Mouse (Mus musculus) cerebellum, adult 8-10 months (tissue): ENCODE measurements around the gene Ahcyl2.

Experiments
- DNase-seq: peaks from one replicate; pipeline ENCODE4 v3.0.0; 2022

The Ahcyl2 gene

DNA sequence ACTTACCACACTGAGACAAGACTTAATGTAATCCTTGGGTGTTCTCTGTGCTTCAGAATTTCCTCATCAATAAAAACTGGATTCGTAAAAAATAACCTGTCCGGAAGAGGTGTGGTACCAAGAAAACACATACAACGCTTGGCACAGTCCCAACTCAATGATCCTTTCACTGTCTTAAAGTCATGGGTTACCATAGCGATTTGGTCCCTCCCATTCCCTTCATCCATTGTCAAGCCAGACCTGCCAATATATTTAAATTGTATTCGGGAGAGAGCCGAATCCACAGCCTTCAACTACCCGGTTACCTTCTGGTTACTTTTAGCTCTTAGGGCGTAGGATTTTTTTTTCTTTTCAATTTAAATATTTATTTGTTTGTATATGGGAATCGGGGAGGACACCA lies 148.0 kb downstream of the Ahcyl2 start:
- DNase-seq: no peak

DNA sequence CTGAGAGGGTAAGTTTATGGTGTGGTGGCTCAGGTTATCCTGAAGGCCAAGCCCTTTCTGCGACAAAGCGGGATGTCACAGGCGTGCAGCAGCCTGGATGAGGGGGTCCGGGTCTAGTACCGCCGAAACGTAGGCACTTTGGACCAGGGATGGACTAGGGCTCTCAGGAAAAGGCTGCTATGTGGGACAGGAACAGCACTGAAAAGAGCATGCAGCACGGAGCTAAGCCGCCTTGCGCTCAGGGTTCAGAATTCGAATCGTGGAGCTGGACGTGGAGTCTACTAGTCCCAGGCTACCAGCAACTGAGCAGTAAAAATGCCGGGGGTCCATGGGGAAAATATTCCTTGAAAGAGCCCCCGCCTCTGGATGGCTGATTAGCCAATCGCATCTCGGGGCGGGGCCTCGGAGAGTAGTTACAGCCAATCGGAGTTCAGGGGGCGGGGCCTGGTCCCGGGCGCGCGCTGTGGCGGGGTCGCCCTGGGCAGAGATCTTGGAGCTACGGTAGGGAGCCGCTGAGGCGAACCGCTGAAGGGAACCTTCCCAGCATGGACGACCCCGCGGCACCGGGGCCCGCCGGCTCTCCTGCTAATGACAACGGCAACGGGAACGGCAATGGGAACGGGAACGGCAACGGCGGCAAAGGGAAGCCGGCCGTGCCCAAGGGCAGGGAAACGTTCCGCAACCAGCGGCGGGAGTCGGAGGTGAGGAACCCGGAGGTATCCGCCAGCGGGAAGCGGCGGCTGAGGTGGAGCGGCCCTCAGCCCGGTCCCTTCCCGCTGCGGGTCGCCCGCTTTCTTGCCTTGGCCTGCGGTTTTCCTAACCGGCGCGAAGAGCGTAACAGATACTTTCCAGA lies 148.9 kb downstream of the Ahcyl2 start, which contains the start of gene Strip2:
Gene Strip2 (plus strand): TSS at position 483 of the 853 bp plus-strand sequence.
- DNase-seq: peak; percentile 94

DNA sequence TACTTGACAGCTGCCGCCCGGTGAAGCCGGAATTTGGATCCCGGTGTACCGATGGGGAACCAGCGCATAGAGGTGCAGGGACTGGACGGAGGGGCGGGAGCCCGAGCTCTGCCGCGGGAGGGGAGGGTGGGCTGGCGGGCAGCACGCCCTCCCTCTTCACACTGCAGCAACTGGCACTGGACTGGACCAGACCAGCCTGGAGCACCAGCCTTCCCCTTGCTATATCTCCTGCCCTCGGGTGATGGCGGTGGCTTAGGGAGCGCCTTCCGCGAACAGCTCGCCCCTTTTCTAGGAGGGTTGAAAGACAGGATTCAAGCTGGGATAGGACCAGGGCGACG lies 149.5 kb downstream of the Ahcyl2 start:
- DNase-seq: peak; percentile 46

DNA sequence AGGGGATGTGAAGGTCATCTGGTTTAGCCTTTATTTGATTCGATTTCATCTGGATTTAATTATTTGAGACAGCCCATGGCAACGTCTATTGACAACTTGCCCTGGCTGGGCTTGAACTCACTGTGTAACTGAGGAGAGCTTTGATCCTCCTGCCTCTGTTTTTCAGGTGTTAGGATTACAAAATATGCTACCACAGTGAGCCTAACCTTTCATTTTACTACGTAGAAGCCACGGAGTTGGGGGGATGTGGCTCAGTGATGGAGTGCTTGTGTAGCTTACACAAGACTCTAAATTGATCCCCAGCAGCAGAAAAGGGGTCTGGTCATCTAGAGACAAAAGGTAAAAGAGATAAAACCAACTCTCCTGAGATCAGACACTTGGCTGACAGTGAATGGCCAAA lies 150.1 kb downstream of the Ahcyl2 start:
- DNase-seq: no peak

DNA sequence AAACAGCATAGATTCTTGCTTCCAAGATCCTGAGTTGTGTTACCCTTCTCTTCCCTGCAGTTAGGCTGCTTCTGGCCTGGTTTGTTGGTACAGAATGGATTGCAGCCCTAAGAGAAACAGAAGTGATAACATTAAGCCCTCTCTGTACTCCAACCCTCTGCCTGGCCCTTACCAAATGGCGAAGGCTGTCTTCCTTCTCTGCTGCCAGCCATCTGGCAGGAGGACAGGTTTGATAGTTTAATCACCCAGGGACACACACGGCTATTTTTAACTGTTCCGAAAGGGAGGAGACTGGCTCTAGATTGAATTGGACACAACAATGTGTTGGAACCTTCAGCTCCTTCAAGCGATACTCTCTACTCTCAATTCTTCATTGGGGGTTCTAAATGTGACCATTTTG lies 155.7 kb downstream of the Ahcyl2 start:
- DNase-seq: peak; percentile 66

DNA sequence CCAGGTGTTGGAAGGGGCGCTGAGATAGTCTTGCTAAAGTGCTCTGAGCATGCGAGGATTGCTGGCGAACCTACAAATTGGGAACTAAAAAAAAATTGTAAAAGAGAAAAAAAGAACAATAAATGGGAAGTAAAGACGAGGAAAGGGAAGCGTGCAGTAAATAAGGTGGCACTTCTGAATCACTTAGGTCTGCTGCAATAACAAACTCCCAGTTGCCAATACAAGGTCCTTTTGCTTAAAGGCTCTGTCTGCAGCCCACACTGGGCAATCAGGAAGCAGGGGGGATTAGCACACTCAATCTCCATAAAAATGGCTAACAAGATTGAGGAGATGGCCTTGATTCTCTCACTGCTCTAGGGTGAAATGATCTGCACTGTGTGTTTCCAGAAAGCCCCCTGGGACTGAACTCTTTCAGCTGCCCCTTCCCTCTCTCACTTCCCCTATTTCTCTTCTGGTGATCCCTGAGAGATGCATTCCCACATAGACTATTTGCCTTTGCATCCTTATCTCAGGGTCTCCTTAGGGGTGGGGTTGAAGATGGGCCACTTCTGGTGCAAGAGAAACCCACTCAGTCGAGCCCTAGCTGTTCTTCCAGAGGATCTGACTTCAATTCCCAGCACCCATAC lies 157.9 kb downstream of the Ahcyl2 start:
- no peak for DNase-seq

DNA sequence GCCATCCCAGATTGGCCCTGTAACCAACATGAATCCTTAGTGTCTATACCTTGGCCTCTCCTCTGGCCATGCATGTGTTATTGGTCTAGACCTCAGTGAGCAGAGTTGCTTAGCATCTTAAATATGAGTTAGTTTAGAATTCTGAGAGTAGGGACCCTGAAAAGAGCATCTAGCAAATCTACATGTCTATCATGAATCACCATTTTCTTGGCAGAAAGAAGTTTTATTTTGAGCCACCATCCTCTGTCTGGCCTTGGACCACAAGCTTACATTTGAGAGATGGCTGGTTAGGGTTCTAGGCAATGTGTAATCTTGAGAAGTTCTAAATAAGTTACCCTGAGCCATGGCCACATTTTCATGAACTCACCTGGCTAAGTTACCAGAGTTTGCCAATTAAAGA lies 162.3 kb downstream of the Ahcyl2 start:
- no peak for DNase-seq

DNA sequence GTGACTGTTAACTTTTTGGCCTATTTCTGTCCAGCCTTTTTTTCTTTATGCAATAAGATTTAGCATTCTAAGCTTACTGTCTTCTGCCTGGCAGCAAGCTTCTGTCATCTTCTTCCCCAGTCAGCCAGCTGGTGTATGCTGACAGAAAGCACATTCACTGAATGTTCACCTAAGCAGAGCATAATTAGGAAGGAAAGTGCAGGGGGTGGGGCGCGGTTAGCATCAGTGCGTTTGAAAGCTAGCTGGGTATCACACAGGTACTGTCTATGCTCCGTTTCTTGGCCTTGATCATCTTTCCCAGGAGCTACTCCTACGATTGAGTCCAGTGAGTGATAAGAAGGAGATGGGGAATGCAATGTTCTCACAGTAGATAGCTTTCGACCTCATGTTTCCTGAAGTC lies 162.9 kb downstream of the Ahcyl2 start:
- no peak for DNase-seq

DNA sequence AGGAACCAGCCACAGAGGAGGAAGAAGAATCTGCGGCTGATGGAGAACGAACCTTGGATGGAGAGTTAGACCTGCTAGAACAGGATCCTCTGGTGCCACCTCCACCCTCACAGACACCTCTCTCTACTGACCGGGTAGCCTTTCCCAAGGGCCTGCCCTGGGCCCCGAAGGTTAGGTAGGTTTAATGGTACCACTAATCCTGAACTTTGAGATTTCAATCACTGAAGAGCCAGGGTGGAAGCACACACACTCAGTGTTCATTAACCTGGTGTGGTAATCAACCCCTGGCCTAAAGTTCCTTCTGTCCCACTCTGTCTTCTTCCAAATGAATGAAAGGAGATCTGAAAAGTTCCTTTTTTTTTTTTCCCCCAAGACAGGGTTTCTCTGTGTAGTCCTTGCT lies 163.4 kb downstream of the Ahcyl2 start:
- DNase-seq: no peak

DNA sequence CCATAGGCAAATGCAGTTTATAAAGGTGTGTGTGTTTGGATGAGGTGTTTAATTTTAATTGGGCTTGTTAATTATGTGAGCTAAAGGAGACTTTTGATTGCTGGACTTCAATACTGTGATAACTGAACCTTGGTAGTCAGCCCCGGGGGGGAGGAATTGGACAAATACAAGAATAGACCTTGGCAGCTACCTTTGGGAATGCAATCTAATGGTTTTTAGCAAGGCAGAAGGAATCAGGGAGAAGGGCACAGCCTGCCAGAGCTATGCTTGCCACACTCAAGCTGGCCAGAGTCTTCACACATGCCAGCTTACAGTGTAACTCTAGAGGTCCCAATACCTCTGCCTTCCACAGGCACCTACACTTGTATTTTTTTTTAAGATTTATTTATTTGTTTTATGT lies 167.9 kb downstream of the Ahcyl2 start:
- DNase-seq: no peak

DNA sequence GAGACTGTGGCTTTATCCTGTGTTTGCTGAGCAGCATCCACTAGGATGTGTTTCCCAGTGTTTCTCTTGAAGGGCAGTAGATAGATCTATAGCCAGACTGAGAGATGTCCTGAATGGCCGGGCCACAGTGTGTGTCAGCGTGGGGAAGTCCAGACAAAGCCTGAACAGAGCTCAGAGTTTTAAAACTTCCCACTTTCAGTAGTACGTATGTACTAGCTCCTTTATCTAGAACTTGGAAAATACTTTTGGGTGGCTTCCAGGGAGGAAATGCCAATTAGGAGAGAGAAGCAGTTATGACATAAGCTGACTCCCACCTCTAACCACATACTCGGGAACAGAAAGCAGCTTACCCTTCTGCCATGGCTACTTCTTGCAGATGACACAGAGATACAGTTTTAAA lies 172.6 kb downstream of the Ahcyl2 start:
- DNase-seq: no peak

DNA sequence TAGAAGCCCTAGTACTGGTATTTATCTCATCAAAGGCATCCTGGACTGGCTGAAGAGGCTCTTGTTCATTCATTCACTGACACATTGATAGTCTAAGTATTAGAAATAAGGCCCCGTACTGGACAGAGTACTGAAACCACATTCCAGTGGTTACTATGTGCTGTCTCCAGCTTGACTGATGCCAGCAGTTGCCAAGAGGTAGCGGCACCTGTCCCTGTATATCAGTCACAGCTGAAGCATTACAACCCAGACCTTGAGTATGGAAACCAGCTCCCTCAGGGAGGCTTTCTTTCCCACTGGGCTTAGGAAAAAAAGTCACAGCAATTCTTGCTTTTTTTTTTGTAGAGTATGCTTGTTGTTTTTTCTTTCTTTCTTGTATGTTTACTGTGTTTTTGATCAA lies 173.2 kb downstream of the Ahcyl2 start:
- no peak for DNase-seq

DNA sequence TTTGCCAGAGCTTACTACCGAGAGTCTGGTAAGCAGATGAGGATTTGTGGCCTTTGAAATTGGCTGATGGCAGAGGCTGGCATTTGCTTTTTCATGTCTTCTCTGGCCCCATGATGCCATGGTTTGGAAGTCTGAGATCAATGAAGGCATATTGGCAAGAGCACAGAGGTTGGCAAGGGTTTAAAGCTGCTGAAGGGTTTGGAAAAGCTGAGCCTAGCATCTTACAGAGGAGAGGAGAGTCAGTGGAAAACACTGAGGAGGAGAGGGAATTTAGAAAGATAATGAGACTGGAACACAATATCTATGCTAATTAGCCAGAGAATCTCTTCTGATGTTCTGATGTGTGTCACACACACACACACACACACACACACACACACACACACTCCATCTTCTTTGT lies 176.7 kb downstream of the Ahcyl2 start:
- no peak for DNase-seq

DNA sequence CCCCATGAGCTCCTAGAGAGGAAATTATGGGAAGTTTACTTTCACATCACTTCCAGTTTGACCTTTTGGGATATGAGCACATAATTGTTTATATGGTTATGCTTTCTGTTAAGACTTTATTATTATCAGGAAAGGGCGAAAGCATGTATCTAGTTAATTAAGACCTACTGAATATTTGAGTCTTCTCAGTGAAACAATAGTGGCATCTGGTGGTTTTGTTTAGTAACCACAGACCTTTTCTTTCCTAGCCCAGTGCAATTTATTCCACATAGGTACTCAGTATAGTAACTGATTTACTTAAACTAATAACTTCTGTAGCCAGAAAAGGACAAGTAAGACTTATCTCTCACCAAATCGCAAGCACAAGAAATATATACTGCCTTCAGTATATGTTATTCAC lies 178.8 kb downstream of the Ahcyl2 start:
- DNase-seq: no peak

DNA sequence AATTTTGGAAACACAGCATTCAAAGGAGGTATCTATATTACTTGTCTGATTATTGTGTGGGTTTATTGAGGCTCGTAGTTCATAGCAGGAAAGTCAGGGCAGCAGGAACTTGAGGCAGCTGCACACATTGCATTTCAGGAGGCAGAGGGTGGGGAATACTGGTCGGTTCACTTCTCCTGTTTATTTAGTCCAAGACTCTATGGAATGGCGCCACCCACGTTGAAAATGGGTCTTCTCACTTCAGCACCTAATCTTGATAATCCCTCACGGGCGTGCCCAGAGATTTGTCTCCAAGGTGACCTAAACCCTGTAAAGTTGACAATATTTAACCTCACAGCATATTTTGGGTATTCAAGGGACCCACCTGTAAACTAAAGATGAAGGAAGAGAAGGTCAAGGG lies 180.0 kb downstream of the Ahcyl2 start:
- DNase-seq: no peak

DNA sequence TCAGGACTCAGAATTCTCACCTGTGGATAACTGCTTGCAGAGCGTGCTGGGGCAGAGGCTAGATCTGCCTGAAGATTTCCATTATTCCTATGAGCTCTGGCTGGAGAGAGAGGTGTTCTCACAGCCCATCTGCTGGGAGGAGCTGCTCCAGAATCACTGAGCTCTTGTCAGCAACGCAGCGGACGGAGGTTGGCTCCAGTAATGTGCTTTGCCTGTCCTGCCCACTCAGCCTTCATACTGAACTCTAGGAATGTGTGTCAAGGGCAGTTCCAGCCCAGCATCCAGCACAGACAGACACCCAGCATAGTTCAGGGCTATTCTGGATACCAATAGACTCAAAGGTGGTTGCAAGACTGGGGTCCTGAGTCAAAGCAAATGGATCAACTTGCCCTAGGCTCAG lies 188.9 kb downstream of the Ahcyl2 start:
- no peak for DNase-seq

DNA sequence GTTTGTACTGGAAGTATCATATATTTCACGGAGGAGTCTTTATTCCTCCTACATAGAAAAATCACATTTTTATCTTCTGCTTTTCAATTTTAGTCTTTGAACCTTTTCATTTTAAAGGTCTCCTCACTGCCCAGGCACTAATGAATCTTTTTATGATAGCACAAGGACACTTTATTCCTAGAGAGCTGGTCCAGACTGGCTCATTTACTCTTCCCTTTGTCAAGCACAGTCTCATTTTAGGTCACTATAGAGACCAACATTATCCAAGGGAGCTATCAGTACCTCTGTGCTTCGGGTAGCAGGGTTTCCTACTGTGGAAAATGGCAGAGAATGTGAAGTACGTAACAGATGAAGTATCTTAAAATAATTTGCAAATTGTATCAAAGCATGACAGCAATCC lies 190.9 kb downstream of the Ahcyl2 start:
- DNase-seq: no peak

DNA sequence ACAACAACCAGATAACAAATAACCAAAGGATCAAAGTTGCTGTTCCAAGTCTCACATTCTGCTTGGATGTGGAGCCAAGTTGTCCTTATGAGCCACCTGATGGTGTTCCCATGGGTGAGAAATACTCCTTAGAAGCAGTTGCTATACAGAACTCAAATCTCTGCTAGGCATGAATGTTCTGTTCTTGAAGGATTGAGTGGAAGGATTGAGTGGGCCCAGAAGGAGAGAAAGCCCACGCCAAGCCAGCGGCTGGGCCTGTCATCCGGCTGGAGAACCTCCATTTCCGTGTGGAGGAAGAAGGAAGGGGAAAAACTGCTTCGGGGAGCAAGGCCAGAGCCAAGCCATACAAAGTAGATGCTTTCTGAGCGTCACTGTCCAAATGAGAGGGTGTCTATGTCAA lies 193.3 kb downstream of the Ahcyl2 start:
- no peak for DNase-seq
